Mouse (Mus musculus) gastrocnemius, postnatal 4 days (tissue): ENCODE data around the gene Fam3c. TPM values are rescaled to one million over a fixed set of nuclear protein-coding genes. Genes with fewer than 3 reads are reported as not detected.

ENCODE experiments used
- DNase-seq, 2 experiments: peaks; one replicate each; pipeline ENCODE4 v3.0.0; 2021 to 2022; ENCODE audit warnings: low spot score in 2 of 2, mixed read lengths in 2 of 2
- total RNA-seq, 2 experiments: library from RNA; stranded (reverse); gene quantifications; 2 replicates each; pipeline ENCODE4 v1.2.3; 2021

Gene Fam3c
- total RNA-seq, 2 experiments from 2014 or later, result 51.1 to 51.3 TPM

DNA sequence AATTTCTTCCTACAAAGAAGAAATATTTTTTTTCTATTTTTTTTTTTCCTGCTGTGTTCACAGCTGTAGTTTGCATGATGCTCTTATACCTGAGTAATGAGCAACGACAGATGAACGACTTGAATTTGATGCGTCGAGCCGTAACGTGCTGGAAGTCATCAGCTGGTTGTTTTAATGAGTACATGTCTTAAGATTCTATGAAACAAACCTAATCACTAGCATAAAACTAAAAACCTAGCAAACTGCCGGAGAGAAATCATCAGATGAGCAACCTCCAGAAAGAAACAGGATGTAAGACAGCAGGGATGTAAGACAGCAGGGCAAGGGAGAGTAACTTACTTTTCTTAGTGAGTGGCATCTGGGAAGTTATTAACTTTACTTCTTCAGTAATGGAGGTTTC lies 1.4 kb downstream of the Fam3c start:
- no peak for DNase-seq

DNA sequence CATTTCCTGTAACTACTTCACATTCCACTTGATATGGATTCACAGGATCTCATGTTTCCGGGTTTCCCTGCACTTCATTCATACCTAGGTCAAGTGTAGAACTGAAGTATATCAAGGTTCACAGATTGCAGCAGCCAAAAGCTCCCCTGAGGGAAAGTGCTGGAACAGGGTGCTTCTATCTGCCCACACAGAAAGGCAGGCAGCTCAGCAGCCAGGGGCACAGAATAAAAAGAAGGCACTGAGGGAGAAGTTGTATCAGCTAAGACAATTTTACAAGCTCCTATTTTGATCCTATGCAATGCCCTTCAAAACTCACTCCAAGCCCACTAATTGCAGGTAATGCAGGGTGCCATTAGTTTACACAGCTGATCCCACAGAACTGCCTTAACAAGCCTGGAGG lies 2.0 kb downstream of the Fam3c start:
- no peak for DNase-seq

GRCm38 (mm10) chr6:22351551-22351950 lies 4.5 kb downstream of the Fam3c start:
- no peak for DNase-seq

DNA sequence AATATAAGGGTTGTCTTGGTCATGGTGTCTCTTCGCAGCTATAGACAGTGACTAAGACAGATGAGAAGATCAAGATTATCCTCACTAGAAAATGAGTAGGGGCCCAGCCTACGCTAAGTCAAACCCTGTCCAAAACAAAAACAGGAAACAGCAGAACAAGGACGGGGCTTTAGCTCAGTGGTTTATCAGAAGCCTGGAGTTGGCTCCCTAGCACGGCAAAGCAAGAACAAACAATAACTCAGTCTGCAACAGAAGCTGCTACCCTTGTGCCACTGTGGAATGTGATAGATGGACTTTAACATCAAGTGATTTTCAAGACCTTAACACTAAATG lies 5.8 kb downstream of the Fam3c start:
- DNase-seq, result no peak

DNA sequence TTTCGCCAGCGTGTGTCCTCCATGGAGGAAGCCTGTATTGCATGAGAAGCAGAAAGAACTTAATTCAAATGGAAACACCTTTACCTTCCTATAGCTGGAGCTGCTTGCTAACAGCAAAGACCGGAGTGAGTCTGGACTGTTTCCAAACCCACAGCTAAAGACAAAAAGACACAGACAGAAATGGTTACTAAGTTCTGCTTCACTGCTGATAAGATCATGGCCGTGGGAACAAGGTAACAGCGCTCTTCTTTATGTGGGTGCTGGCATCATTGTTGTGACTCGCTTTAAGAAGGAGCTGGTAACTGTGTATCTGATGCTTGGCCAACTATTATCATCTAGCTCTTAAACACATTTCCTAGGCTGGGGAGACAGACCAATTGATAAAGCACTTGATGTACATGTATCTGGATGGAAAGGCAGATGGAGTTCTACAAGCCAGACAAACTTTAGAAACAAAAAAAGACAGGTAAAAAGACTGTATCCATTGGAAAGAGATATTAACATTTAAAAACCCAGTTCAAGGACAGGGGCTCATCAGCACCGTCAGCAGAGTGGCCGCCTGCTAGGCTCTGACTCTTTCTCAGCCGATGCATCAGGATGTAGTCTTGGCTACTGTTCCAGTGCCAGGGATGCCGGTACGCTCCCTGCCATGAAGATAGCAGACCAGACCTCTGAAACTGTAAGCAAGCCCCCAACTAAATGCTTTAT lies 6.4 kb downstream of the Fam3c start:
- DNase-seq, result no peak

GRCm38 (mm10) chr6:22348975-22349374 lies 7.1 kb downstream of the Fam3c start:
- DNase-seq, result no peak

GRCm38 (mm10) chr6:22348130-22348529 lies 7.9 kb downstream of the Fam3c start:
- no peak for DNase-seq

GRCm38 (mm10) chr6:22347132-22347902 lies 8.7 kb downstream of the Fam3c start:
- DNase-seq, result no peak

DNA sequence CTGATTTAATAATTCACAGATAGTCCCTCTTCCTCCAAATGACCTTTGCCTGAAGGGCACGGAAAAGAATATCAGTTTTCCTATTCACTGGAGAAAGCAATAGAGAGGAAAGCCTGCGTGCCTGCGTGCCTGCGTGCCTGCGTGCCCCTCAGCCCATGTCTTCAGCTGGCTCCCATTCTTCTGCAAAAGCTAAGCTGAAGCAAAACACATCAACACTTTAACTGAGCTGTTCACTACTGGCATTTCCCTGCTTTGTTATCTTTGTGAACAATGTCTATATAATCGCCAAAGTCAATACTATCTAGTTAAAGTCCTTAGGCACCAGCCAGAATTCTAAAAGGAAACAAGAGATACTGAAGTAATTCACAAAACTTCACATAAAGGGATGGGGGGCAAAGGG lies 11.6 kb downstream of the Fam3c start:
- no peak for DNase-seq

GRCm38 (mm10) chr6:22343706-22344105 lies 12.3 kb downstream of the Fam3c start:
- DNase-seq, result no peak

- no peak for DNase-seq
These were observed 12.8 kb downstream of the Fam3c start for GRCm38 (mm10) chr6:22343292-22343691.

DNA sequence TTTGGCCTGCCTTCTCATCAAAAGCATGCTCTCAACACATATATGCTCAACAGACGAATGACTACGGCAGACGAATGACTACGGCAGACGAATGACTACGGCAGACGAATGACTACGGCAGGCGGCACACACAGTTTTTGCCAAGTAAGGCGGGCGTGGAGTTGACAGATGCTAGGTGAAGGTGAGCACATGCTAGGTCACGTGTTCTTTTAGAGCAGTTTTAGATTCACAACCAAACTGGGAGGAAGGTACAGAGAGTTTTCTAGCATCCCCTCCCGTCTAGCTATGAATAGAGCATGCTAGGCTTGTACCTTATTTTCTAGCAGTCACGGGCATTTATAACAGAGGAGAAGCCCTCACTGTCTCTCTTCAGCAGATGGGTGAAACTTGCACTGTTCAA lies 15.3 kb downstream of the Fam3c start:
- no peak for DNase-seq

GRCm38 (mm10) chr6:22339763-22340542 lies 16.1 kb downstream of the Fam3c start:
- no peak for DNase-seq

- DNase-seq, result no peak
These were observed 23.5 kb downstream of the Fam3c start for GRCm38 (mm10) chr6:22332548-22332947.

DNA sequence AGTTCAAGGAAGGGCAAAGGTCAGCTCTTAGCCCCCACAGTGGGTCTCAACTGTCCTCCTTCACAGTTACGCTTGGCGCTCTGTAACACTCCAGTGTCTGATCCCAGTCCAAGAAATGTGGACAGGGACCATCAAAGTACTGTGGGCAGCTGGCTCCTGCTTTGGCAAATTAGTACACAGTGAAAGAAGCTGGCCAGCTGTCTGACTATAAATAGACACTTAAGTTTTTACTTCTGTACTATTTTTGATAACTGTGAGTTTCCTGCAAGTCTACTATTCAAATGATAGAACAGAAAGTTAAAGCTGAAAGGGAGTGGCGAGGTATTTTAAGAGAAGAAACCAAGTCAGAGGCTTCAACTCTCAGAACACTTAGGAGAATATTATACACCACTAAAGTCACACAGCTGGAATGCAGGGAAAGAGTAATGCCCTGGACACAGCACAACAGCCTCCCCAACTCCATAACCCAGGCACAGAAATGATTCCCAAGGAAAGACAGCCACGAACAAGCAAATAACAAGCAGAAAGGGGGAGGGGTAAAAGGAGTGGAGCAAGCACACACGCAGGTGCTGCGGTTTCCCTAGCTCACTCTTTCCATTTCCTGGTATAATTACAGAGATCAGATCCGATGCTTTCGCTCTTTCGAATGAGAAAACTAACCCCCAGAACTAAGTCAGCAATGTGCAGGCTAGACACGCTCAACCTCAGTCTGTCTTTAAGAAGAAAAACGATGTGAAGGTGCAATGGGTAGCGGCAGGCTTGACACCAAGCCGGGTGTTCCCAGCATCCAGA lies 25.7 kb downstream of the Fam3c start:
- no peak for DNase-seq

DNA sequence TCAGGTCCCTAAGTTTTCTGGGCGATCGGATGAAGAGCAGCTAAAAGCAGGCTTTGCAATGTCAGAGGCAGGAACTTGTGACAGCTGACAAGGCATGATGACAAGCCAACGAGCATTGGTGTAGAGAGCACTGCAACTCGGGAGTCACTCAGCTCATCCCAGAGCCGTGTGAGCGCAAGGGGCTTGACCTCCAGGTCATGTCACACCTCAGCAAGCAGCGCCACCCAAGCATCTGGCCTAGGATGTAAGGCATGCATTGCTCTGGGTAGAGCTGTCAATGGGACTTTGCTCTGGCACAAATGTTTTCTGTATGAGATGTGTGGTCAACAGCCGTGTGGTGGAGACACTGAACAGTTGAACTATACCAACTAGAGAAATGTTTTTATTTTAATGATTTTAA lies 28.1 kb downstream of the Fam3c start:
- no peak for DNase-seq

GRCm38 (mm10) chr6:22327091-22327490 lies 29.0 kb downstream of the Fam3c start:
- DNase-seq, result no peak

GRCm38 (mm10) chr6:22326289-22326688 lies 29.8 kb downstream of the Fam3c start:
- no peak for DNase-seq

DNA sequence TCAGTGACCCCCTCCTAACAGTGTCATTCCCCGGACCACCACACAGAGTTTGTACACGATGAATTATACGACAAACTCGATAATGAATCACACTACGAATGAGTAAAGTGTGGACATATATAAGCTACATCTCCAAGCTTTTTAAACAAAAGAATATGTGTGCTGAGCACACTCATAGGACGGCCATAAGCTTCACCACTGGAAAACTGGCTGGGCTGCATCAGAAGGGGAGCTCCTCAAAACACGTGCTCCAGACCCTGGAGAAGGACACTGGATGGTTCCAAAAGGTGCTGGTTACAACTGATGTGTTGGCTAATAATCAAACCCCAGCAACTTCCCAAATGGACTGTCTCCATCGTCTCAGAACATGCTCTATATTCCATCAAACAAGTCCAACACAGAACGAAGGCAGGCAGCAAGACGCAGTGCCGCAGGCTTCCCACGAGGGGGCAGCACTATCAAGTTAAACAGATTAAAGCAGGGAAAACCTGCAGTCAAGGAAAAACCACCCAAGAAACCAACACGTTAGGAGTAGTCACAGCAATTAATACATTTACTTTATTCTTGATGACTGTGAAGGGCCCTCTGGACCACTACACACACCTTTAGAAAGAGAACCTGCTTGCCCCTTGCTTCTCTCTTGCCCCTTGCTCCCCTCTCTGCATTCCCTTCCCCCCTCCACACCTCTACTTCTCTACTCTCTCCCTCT lies 30.5 kb downstream of the Fam3c start:
- DNase-seq, result peak; percentile 36 to 69

GRCm38 (mm10) chr6:22298059-22298458 lies 58.0 kb downstream of the Fam3c start:
- DNase-seq, result no peak

GRCm38 (mm10) chr6:22297028-22297427 lies 59.0 kb downstream of the Fam3c start:
- no peak for DNase-seq
